Mouse (Mus musculus): ENCODE results near the gene Ehd2. TPM values are rescaled to one million over a fixed set of nuclear protein-coding genes. Genes with fewer than 3 reads are reported as not detected.

Gene Ehd2
- polyA plus RNA-seq, 1 experiment from 2014 or later: 6.4 TPM

DNA sequence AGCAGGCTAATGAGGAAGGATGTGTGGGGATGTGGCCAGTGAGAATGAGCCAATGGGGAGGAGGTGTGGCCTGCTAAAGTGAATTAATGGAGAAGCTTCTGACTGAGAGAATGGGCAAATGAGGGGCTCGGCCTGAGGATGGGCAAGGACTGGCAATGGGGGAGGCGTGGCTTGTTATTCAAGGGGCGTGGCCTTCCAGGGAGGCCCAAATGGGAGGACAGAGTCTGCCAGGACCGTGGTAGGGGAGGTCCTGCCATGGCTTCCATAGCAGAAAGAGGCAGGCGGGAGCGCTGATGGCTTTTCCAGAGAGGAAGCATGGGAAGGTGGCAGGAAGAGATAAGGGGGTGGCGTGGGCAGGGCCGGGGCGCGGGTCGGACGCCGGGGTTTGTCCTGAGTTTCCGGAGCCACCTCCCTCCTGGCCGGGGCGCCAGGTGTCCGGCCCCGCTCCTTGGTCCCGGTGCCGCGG, 12.4 kb downstream of the Ehd2 start:
- Histone ChIP-seq H3K9ac (ENCODE audit: low read depth, low read length) (peak overlapping the region; percentile 31; the same call in 1 of the 2 replicates), H3K4me1 (replicated peaks; ENCODE audit: control insufficient read depth, insufficient read depth, low read length) (no peaks in the 10 kb centered on the region), H3K36me3 (ENCODE audit: control insufficient read depth, insufficient read depth, low read length) (no peaks in the 10 kb centered on the region), H3K9me3 (ENCODE audit: control insufficient read depth, low read length) (0 out of 2 replicates have a peak, but pooled peaks cover 2% of the 10 kb centered on the region), H3K27ac (ENCODE audit: low read depth, low read length) (no peak overlapping the region), H3K4me3 (ENCODE audit: low read depth, low read length) (peak overlapping the region; percentile 21), H3K27me3 (ENCODE audit: control insufficient read depth, insufficient read depth, low read length) (no peaks in the 10 kb centered on the region), H3K4me2 (replicated peaks; ENCODE audit: low read depth, low read length) (peak overlapping the region; percentile 41)
- 11% methylated on average over 20 of the region's 21 CpGs for WGBS
- ATAC-seq (ENCODE audit: low FRiP score) (peak; percentile 68), DNase-seq (ENCODE audit: low spot score) (peak; percentile 64)

- 0 out of 2 replicates have a peak, but pooled peaks cover 2% of the 10 kb centered on the region for H3K9me3 ChIP-seq (ENCODE audit: control insufficient read depth, low read length)
- H3K36me3 ChIP-seq (ENCODE audit: control insufficient read depth, insufficient read depth, low read length): no peaks in the 10 kb centered on the region
- H3K27me3 ChIP-seq (ENCODE audit: control insufficient read depth, insufficient read depth, low read length): no peaks in the 10 kb centered on the region
- no peak overlapping the region for H3K27ac ChIP-seq (ENCODE audit: low read depth, low read length)
- H3K4me1 ChIP-seq (replicated peaks; ENCODE audit: control insufficient read depth, insufficient read depth, low read length): no peaks in the 10 kb centered on the region
- no peak overlapping the region for H3K4me2 ChIP-seq (replicated peaks; ENCODE audit: low read depth, low read length)
- WGBS: 90% methylated on average over 7 of the region's 7 CpGs
- no peak overlapping the region for H3K9ac ChIP-seq (ENCODE audit: low read depth, low read length)
- no peak for DNase-seq (ENCODE audit: low spot score)
- no peak overlapping the region for H3K4me3 ChIP-seq (ENCODE audit: low read depth, low read length)
- no peak; the same call in 1 of the 2 replicates for ATAC-seq (ENCODE audit: low FRiP score)
Measured at GRCm38 (mm10) chr7:15954436-15954835, 12.9 kb downstream of the Ehd2 start.

GRCm38 (mm10) chr7:15953307-15954074, 13.9 kb downstream of the Ehd2 start:
- Histone ChIP-seq H3K36me3 (ENCODE audit: control insufficient read depth, insufficient read depth, low read length) (no peaks in the 10 kb centered on the region), H3K9me3 (ENCODE audit: control insufficient read depth, low read length) (0 out of 2 replicates have a peak, but pooled peaks cover 2% of the 10 kb centered on the region), H3K27me3 (ENCODE audit: control insufficient read depth, insufficient read depth, low read length) (no peaks in the 10 kb centered on the region), H3K4me1 (replicated peaks; ENCODE audit: control insufficient read depth, insufficient read depth, low read length) (no peaks in the 10 kb centered on the region), H3K4me2 (replicated peaks; ENCODE audit: low read depth, low read length) (no peak overlapping the region), H3K27ac (ENCODE audit: low read depth, low read length) (no peak overlapping the region), H3K9ac (ENCODE audit: low read depth, low read length) (no peak overlapping the region), H3K4me3 (ENCODE audit: low read depth, low read length) (no peak overlapping the region)
- no peak for ATAC-seq (ENCODE audit: low FRiP score)
- no peak for DNase-seq (ENCODE audit: low spot score)
- WGBS: 91% methylated on average over 13 of the region's 13 CpGs

GRCm38 (mm10) chr7:15952416-15952815, 15.0 kb downstream of the Ehd2 start:
- no peak for ATAC-seq (ENCODE audit: low FRiP score)
- H3K9ac ChIP-seq (ENCODE audit: low read depth, low read length): no peak overlapping the region
- no peak for DNase-seq (ENCODE audit: low spot score)
- H3K36me3 ChIP-seq (ENCODE audit: control insufficient read depth, insufficient read depth, low read length): no peaks in the 10 kb centered on the region
- no peaks in the 10 kb centered on the region for H3K4me1 ChIP-seq (replicated peaks; ENCODE audit: control insufficient read depth, insufficient read depth, low read length)
- no peaks in the 10 kb centered on the region for H3K27me3 ChIP-seq (ENCODE audit: control insufficient read depth, insufficient read depth, low read length)
- H3K9me3 ChIP-seq (ENCODE audit: control insufficient read depth, low read length): 0 out of 2 replicates have a peak, but pooled peaks cover 2% of the 10 kb centered on the region
- no peak overlapping the region for H3K27ac ChIP-seq (ENCODE audit: low read depth, low read length)
- 85% methylated on average over 3 of the region's 3 CpGs for WGBS
- H3K4me2 ChIP-seq (replicated peaks; ENCODE audit: low read depth, low read length): no peak overlapping the region
- H3K4me3 ChIP-seq (ENCODE audit: low read depth, low read length): no peak overlapping the region

GRCm38 (mm10) chr7:15950008-15950407, 17.4 kb downstream of the Ehd2 start:
- WGBS: 84% methylated on average over 15 of the region's 15 CpGs
- DNase-seq (ENCODE audit: low spot score) (no peak), ATAC-seq (ENCODE audit: low FRiP score) (no peak)
- no peaks in the 10 kb centered on the region for H3K27me3 ChIP-seq (ENCODE audit: control insufficient read depth, insufficient read depth, low read length)
- no peak overlapping the region for H3K4me3 ChIP-seq (ENCODE audit: low read depth, low read length)
- no peak overlapping the region for H3K9ac ChIP-seq (ENCODE audit: low read depth, low read length)
- no peaks in the 10 kb centered on the region for H3K4me1 ChIP-seq (replicated peaks; ENCODE audit: control insufficient read depth, insufficient read depth, low read length)
- 0 out of 2 replicates have a peak, but pooled peaks cover 2% of the 10 kb centered on the region for H3K9me3 ChIP-seq (ENCODE audit: control insufficient read depth, low read length)
- H3K27ac ChIP-seq (ENCODE audit: low read depth, low read length): no peak overlapping the region
- H3K36me3 ChIP-seq (ENCODE audit: control insufficient read depth, insufficient read depth, low read length): no peaks in the 10 kb centered on the region
- no peak overlapping the region for H3K4me2 ChIP-seq (replicated peaks; ENCODE audit: low read depth, low read length)

- Histone ChIP-seq H3K9ac (ENCODE audit: low read depth, low read length) (no peak overlapping the region), H3K4me3 (ENCODE audit: low read depth, low read length) (no peak overlapping the region), H3K4me1 (replicated peaks; ENCODE audit: control insufficient read depth, insufficient read depth, low read length) (no peaks in the 10 kb centered on the region; the same call in 1 of the 2 replicates), H3K9me3 (ENCODE audit: control insufficient read depth, low read length) (0 out of 2 replicates have a peak, but pooled peaks cover 2% of the 10 kb centered on the region), H3K27me3 (ENCODE audit: control insufficient read depth, insufficient read depth, low read length) (no peaks in the 10 kb centered on the region), H3K4me2 (replicated peaks; ENCODE audit: low read depth, low read length) (no peak overlapping the region), H3K36me3 (ENCODE audit: control insufficient read depth, insufficient read depth, low read length) (no peaks in the 10 kb centered on the region), H3K27ac (ENCODE audit: low read depth, low read length) (no peak overlapping the region)
- DNase-seq (ENCODE audit: low spot score): no peak
- no peak for ATAC-seq (ENCODE audit: low FRiP score)
- WGBS: 91% methylated on average over 7 of the region's 7 CpGs
Measured at GRCm38 (mm10) chr7:15949216-15949790, 18.1 kb downstream of the Ehd2 start.

- WGBS: 10% methylated on average over 23 of the region's 23 CpGs
- ATAC-seq (ENCODE audit: low FRiP score): peak; percentile 34; the same call in 1 of the 2 replicates
- H3K4me1 ChIP-seq (replicated peaks; ENCODE audit: control insufficient read depth, insufficient read depth, low read length): no peaks in the 10 kb centered on the region; the same call in 1 of the 2 replicates
- no peaks in the 10 kb centered on the region for H3K9me3 ChIP-seq (ENCODE audit: control insufficient read depth, low read length)
- peak; percentile 80 for DNase-seq (ENCODE audit: low spot score)
- no peak overlapping the region for H3K27ac ChIP-seq (ENCODE audit: low read depth, low read length)
- H3K9ac ChIP-seq (ENCODE audit: low read depth, low read length): 0 out of 2 replicates have a peak overlapping the region, but pooled peaks have one; percentile 23
- H3K4me2 ChIP-seq (replicated peaks; ENCODE audit: low read depth, low read length): peak overlapping the region; percentile 25
- H3K4me3 ChIP-seq (ENCODE audit: low read depth, low read length): no peak overlapping the region; the same call in 1 of the 2 replicates
- H3K27me3 ChIP-seq (ENCODE audit: control insufficient read depth, insufficient read depth, low read length): no peaks in the 10 kb centered on the region
- no peaks in the 10 kb centered on the region for H3K36me3 ChIP-seq (ENCODE audit: control insufficient read depth, insufficient read depth, low read length)
Measured at GRCm38 (mm10) chr7:15948381-15948941, 18.9 kb downstream of the Ehd2 start.

- 51% methylated on average over 4 of the region's 4 CpGs for WGBS
- H3K27me3 ChIP-seq (ENCODE audit: control insufficient read depth, insufficient read depth, low read length): no peaks in the 10 kb centered on the region
- no peaks in the 10 kb centered on the region for H3K9me3 ChIP-seq (ENCODE audit: control insufficient read depth, low read length)
- DNase-seq (ENCODE audit: low spot score) (no peak), ATAC-seq (ENCODE audit: low FRiP score) (no peak)
- H3K4me2 ChIP-seq (replicated peaks; ENCODE audit: low read depth, low read length): no peak overlapping the region; the same call in 1 of the 2 replicates
- no peaks in the 10 kb centered on the region; the same call in 1 of the 2 replicates for H3K4me1 ChIP-seq (replicated peaks; ENCODE audit: control insufficient read depth, insufficient read depth, low read length)
- no peaks in the 10 kb centered on the region for H3K36me3 ChIP-seq (ENCODE audit: control insufficient read depth, insufficient read depth, low read length)
- H3K27ac ChIP-seq (ENCODE audit: low read depth, low read length): no peak overlapping the region
- H3K4me3 ChIP-seq (ENCODE audit: low read depth, low read length): no peak overlapping the region
- no peak overlapping the region for H3K9ac ChIP-seq (ENCODE audit: low read depth, low read length)
Measured at GRCm38 (mm10) chr7:15947653-15948260, 19.6 kb downstream of the Ehd2 start.

Data from hindbrain, embryonic 11.5 days (tissue).